Mouse (Mus musculus) retina, postnatal 7 days (tissue): ENCODE results near the gene Trim46.

ENCODE experiments used
- DNase-seq: peaks from one replicate; pipeline ENCODE4 v3.0.0-alpha.2; 2012; ENCODE audit warnings: low read depth, low spot score

Trim46 gene

DNA sequence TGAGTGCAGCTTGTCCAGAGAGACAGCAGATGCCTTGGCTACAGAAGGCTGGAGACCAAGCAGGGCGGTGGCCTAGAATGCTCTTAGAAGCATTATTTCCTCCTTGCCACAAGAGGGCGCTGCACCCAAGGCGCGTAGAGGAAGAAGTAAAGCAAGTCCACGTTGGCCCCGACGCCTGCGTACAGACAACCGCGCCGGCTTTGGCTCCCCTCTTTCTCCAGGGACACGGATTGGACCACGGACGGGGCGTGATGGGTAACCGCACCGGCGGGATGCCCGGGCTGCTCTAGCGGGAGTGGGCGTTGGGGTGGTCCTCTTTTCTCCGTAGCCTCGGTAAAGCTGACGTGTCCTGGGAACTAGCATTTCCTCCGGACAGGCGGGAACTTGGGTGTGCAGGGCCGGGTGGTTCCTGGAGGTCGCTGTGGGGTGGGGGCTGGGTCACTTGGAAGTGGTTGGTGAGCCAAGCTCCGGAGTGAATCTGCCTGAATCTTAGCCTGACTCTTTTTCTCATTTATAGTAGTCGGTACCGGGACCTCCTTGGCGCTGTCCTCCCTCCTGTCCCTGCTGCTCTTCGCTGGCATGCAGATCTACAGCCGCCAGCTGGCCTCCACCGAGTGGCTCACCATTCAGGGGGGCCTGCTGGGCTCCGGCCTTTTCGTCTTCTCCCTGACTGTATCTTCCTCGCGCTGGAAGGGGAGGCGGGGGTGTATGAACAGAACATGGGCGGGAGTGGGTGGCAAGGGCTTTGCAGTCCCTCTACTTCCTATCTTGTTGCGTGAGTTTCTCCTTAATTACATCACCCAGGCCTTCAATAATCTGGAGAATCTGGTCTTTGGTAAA, at the start of gene Trim46:
Trim46 (minus strand) TSS at position 49 of the 840 bp plus-strand sequence.
- peak; percentile 88 for DNase-seq

- no peak for DNase-seq
These were observed 49.6 kb upstream of the Trim46 start for GRCm38 (mm10) chr3:89295685-89296230.

GRCm38 (mm10) chr3:89294195-89294594, 48.1 kb upstream of the Trim46 start:
- DNase-seq: no peak

- no peak for DNase-seq
These were observed 47.3 kb upstream of the Trim46 start for GRCm38 (mm10) chr3:89293247-89293918.

- no peak for DNase-seq
These were observed 46.2 kb upstream of the Trim46 start for GRCm38 (mm10) chr3:89292303-89292702.

- no peak for DNase-seq
These were observed 45.8 kb upstream of the Trim46 start for GRCm38 (mm10) chr3:89291874-89292273.

GRCm38 (mm10) chr3:89288503-89288928, 42.4 kb upstream of the Trim46 start:
- no peak for DNase-seq

DNA sequence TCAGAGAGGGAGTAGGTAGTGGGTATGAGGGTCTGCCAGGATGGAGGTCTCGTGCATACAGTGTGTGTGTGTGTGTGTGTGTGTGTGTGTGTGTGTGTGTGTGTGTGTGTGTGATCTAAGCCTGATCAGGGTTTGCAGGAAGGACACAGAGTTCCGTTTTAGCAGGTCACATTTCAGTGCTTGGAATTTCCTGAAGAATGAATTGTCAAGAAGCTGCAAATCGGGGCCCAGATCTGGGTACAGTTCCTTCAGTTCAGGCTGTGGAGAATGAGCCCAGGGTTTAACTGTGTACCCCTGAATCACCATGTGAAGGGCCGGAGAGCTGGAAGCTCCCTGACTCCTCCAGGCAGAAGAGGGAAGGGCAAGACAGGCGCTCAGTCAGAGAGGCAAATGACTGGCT, 41.2 kb upstream of the Trim46 start:
- no peak for DNase-seq

GRCm38 (mm10) chr3:89285526-89285925, 39.4 kb upstream of the Trim46 start:
- no peak for DNase-seq

DNA sequence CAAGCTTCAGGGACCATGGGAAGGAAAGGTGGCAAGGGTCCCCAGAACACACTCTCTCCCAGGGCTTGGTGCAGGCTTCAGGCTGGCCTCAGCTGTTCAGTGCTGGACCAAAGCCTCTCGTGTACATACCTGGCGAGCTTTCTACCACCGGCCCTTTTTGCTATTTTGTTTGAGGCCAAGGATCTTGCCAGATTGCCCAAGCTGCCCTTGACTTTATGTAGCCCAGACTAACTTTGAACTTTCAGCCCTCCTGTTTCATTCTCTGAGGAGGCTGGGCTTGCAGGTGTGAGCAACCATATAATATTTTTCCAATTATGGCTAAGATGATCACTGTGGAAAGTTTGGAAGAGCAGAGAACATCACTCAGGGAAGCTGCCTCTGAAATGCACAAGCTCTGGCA, 38.2 kb upstream of the Trim46 start:
- no peak for DNase-seq

GRCm38 (mm10) chr3:89282291-89282643, 36.2 kb upstream of the Trim46 start:
- DNase-seq: no peak

GRCm38 (mm10) chr3:89281579-89282290, 35.6 kb upstream of the Trim46 start:
- DNase-seq: peak; percentile 76

DNA sequence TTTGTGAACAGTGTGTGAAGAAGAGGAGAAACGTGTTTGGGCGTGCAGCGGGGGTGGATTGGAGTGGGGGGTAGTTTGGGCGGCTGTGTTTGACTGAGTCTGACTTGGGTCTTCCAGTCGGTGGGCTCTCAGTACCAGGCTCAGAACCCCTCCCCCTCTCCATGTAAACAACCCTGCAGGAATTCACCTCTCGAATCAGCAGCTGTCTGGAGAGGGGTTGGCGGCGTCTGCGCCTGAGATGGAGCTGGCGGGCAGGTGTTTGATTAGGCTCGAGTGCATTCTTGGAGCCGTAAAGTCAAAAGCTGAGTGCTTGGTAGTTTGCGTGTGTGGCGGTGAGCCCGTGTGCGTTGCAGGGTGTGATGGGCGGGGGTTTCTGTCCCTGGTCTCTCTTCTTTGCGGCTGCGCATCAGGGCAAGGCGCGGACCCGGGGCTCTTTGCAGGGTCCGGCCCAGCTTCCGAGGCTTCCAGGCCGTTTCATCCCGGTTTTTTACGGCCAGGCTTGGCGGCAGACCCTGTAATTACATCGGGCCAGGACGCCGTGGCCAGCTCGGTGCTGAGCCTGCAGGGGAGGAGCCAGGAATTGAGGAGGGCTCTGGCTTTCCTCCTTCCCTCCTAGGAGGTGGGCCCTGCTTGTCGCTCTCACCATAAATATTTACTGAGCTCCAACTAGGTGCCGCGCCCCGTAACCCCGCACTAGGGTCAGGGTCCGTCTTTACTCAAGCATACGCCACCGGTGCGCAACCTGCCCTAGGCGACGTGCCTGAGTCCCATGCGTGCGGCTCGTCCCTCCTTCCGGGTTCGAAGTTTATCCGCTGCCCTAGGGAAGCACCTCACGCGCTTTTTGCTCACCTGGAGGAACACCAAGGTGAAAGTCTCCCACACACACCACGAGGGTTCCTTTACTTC, 34.8 kb upstream of the Trim46 start, which contains the start of gene Efna1:
Efna1 (minus strand) TSS at position 537 of the 906 bp plus-strand sequence.
- no peak for DNase-seq

- no peak for DNase-seq
These were observed 34.0 kb upstream of the Trim46 start for GRCm38 (mm10) chr3:89280050-89280605.

DNA sequence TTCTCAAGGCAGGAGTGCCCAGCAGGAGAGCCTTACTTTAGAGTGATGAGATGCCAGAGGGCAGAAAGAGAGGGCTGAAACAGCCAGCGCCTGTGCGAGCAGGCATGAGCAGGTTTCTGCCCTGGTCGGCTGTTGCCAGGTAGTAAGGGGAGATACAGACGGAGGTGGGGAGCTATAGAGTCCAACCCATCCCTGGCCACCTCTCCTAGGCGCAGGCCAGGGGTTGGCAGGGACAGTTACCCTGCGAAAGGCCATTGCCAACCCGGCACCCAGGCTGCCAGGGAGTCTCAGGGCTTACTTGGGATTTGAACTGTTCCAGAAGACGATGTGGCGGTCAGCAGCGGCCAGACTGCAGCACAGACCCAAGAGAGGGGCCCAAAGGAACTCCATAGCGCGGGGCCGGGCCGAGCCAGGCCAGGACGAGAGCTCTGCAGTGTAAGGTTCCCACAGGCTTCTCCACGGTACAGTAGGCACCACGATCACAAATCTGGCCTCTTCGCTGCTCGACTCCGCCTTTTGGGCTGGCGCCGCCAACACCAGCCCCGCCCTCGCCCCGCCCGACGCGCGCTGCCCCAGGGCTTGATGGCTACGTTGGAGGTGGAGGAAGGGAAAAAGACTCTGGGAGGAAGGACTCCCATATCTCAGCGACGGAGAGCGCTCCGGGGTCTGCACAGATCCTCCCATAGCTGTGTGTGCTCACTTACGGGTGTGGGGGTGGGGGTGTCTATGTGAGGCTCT, 33.2 kb upstream of the Trim46 start:
- no peak for DNase-seq

DNA sequence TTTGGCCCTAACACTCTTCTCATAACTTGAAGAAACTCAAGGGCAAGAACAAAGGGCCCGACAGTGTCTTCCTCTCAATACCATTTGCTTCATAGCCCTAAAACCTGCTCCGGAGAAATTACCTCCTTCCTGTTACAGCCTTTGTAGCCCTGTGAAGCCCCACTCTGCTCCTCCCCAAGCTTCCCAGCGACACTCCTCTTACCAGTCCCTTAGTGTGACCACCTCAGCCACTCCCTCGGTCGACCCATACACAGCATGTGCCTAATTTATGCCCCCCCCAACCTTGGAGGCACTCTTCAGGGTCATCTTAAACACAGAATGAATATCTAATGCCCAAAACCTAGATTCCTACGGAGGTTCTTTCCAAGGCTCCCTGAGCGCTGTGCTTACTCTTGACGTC, 32.5 kb upstream of the Trim46 start:
- no peak for DNase-seq

GRCm38 (mm10) chr3:89278107-89278506, 32.0 kb upstream of the Trim46 start:
- DNase-seq: no peak

DNA sequence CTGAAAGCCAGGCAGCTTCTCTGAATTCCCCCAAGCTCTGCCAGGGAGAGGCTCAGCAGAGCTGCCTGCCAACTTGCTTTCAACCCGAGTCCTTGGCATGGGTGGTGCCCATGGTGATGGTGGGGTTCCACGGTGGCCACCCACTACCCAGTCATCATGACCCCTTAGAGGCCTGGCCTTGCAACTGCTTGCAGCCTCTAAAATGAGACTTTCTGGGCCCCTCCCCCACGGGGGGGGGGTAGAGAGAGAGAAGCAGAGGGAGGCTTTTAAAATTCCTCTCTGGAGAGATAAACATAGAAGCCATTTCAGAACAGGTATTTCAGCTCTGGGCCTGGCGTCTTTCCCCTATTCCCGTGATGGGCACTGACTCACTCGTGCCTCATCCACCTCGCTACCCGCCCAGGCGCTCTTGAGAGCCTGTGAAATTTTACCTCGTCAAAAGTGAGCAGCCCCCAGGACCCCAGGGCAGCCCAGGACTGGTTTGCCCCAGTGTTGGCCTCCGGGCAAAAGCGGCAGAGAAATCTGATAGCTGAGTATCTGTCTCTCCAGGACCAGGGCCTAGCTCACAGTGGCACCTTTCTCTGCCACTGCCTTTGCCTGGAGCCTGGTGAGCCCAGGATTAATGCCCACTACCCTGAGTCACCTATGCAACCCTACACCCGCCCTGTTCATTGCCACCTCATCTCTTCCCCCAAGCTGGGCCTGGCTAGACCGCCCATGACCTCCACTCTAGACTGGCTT, 31.3 kb upstream of the Trim46 start:
- DNase-seq: no peak

GRCm38 (mm10) chr3:89276061-89276460, 30.0 kb upstream of the Trim46 start:
- DNase-seq: no peak
